Mouse (Mus musculus) E14TG2a.4 (cell line): ENCODE results near the gene Grip1.

Experiments
- CTCF ChIP-seq: conservative IDR thresholded peaks from 2 replicates; pipeline ENCODE4 v1.5.1; 2014; ENCODE audit warnings: low read length
- NANOG ChIP-seq: IDR thresholded peaks from 2 replicates; pipeline ENCODE4 v1.6.1; 2014; ENCODE audit warnings: borderline replicate concordance, low read length, mixed read lengths
- POU5F1 ChIP-seq: IDR thresholded peaks from 2 replicates; pipeline ENCODE4 v1.6.1; 2014; ENCODE audit warnings: low read length, borderline replicate concordance

GRCm38 (mm10) chr10:119544743-119545142, 91.1 kb downstream of the Grip1 start:
- TF ChIP-seq CTCF (no peak), NANOG (no peak), POU5F1 (no peak)
